Mouse (Mus musculus) hindbrain, embryonic 16.5 days (tissue): Measurements from ENCODE around the gene Plpp1. TPM values are rescaled to one million over a fixed set of nuclear protein-coding genes. Genes with fewer than 3 reads are reported as not detected.
A peak's percentile ranks its signal among the peaks of the same experiment; 100 is the strongest.

ENCODE experiments used
- ATAC-seq: fragments of 200-750 bp; cut with Nextera tagmentation; 2 replicates; pipeline ENCODE4 v1.8.0; 2017; ENCODE audit warnings: moderate TSS enrichment, moderate library complexity
- H3K27ac ChIP-seq: fragments of 300-500 bp; sonication (generic); 2 replicates; pipeline ENCODE4 v1.5.1; 2014; ENCODE audit warnings: low read depth, mild to moderate bottlenecking, control low read depth, low read length, moderate library complexity
- H3K27me3 ChIP-seq: fragments of 300-500 bp; sonication (generic); replicated peaks from 2 replicates; pipeline ENCODE4 v1.6.1; 2014; ENCODE audit warnings: low read length; ENCODE audit not compliant: control insufficient read depth, insufficient read depth
- H3K36me3 ChIP-seq: fragments of 300-500 bp; sonication (generic); 2 replicates; pipeline ENCODE4 v1.6.1; 2014; ENCODE audit warnings: mild to moderate bottlenecking, low read length, moderate library complexity, mixed read lengths; ENCODE audit not compliant: control insufficient read depth, insufficient read depth
- H3K4me1 ChIP-seq: fragments of 300-500 bp; sonication (generic); 2 replicates; pipeline ENCODE4 v1.6.1; 2014; ENCODE audit warnings: low read depth, low read length; ENCODE audit not compliant: control insufficient read depth, insufficient read depth
- H3K4me2 ChIP-seq: fragments of 300-500 bp; sonication (generic); 2 replicates; pipeline ENCODE4 v1.6.1; 2014; ENCODE audit warnings: mild to moderate bottlenecking, low read length, control low read depth, moderate library complexity
- H3K4me3 ChIP-seq: fragments of 300-500 bp; sonication (generic); 2 replicates; pipeline ENCODE4 v1.5.1; 2014; ENCODE audit warnings: mild to moderate bottlenecking, low read length, control low read depth, moderate library complexity
- H3K9ac ChIP-seq: fragments of 300-500 bp; sonication (generic); 2 replicates; pipeline ENCODE4 v1.6.1; 2014; ENCODE audit warnings: low read depth, mild to moderate bottlenecking, control low read depth, low read length, moderate library complexity
- H3K9me3 ChIP-seq: fragments of 300-500 bp; sonication (generic); 2 replicates; pipeline ENCODE4 v1.6.1; 2014; ENCODE audit warnings: mild to moderate bottlenecking, low read length, moderate library complexity; ENCODE audit not compliant: control insufficient read depth
- WGBS: fragments of 180-500 bp; shearing (Covaris S2); extraction: QIAGEN DNeasy Blood & Tissue Kit; methylation state at CpG from one replicate; pipeline ENCODE4 v1.1.7; 2014; 5-methylcytosine and 5-hydroxymethylcytosine counted together
- polyA plus RNA-seq: library from polyadenylated mRNA; unstranded; fragments of >200 nt; fragmentation: Nextera tagmentation; extraction: Ambion mirVana; gene quantifications from 2 replicates; pipeline ENCODE4 v1.2.1, GENCODE M21; 2015

Gene Plpp1
- polyA plus RNA-seq: 78.8 and 85.8 TPM in 2 replicates

- peak; percentile 97 for ATAC-seq
- WGBS: under 1% methylated on average over 55 of the region's 83 CpGs
- Histone ChIP-seq H3K9me3 (no peaks in the 10 kb centered on the region), H3K27me3 (no peaks in the 10 kb centered on the region), H3K36me3 (peaks cover 3% of the 10 kb centered on the region; the same call in 1 of the 2 replicates), H3K4me1 (peaks cover 7% of the 10 kb centered on the region), H3K4me2 (peak within 1 kb of the TSS; percentile 59), H3K27ac (peak within 1 kb of the TSS; percentile 96), H3K4me3 (peak within 1 kb of the TSS; percentile 77), H3K9ac (peak within 1 kb of the TSS; percentile 93)
Observed at GRCm38 (mm10) chr13:112800597-112801380, at the start of gene Plpp1. TSS of gene Plpp1 (plus strand) at chr13:112800792.

GRCm38 (mm10) chr13:112751454-112752308 lies 48.9 kb upstream of the Plpp1 start:
- ATAC-seq: peak; percentile 74
- peak overlapping the region; percentile 35 for H3K4me2 ChIP-seq

GRCm38 (mm10) chr13:112752309-112752975 lies 48.1 kb upstream of the Plpp1 start:
- ATAC-seq: no peak
- no peak overlapping the region for H3K27ac ChIP-seq
- no peak overlapping the region for H3K4me2 ChIP-seq
- no peak overlapping the region for H3K9ac ChIP-seq
- no peaks in the 10 kb centered on the region for H3K9me3 ChIP-seq
- no peaks in the 10 kb centered on the region for H3K36me3 ChIP-seq
- WGBS: 80% methylated on average over 11 of the region's 11 CpGs
- H3K4me1 ChIP-seq: peaks cover 12% of the 10 kb centered on the region
- no peak overlapping the region for H3K4me3 ChIP-seq
- no peaks in the 10 kb centered on the region for H3K27me3 ChIP-seq

More at GRCm38 (mm10) chr13:112751454-112752308, 48.9 kb upstream of the Plpp1 start:
- WGBS: 30% methylated on average over 18 of the region's 18 CpGs
- Histone ChIP-seq H3K9ac (no peak overlapping the region), H3K36me3 (no peaks in the 10 kb centered on the region), H3K27me3 (no peaks in the 10 kb centered on the region), H3K9me3 (no peaks in the 10 kb centered on the region), H3K27ac (peak overlapping the region; percentile 45), H3K4me3 (peak overlapping the region; percentile 9; the same call in 1 of the 2 replicates), H3K4me1 (peaks cover 12% of the 10 kb centered on the region)

GRCm38 (mm10) chr13:112753522-112753921 lies 47.1 kb upstream of the Plpp1 start:
- H3K9ac ChIP-seq: no peak overlapping the region
- ATAC-seq: no peak

GRCm38 (mm10) chr13:112754871-112755270 lies 45.7 kb upstream of the Plpp1 start:
- H3K27me3 ChIP-seq: no peaks in the 10 kb centered on the region
- H3K4me1 ChIP-seq: peaks cover 12% of the 10 kb centered on the region
- H3K9me3 ChIP-seq: no peaks in the 10 kb centered on the region
- H3K4me2 ChIP-seq: no peak overlapping the region
- no peak overlapping the region for H3K4me3 ChIP-seq
- H3K9ac ChIP-seq: no peak overlapping the region
- H3K36me3 ChIP-seq: no peaks in the 10 kb centered on the region
- H3K27ac ChIP-seq: no peak overlapping the region
- no peak for ATAC-seq
- WGBS: 49% methylated on average over 4 of the region's 4 CpGs

More at GRCm38 (mm10) chr13:112753522-112753921, 47.1 kb upstream of the Plpp1 start:
- WGBS: 84% methylated on average over 9 of the region's 9 CpGs
- no peak overlapping the region for H3K4me2 ChIP-seq
- H3K4me3 ChIP-seq: no peak overlapping the region
- no peaks in the 10 kb centered on the region for H3K9me3 ChIP-seq
- H3K27me3 ChIP-seq: no peaks in the 10 kb centered on the region
- H3K4me1 ChIP-seq: peaks cover 12% of the 10 kb centered on the region
- no peaks in the 10 kb centered on the region for H3K36me3 ChIP-seq
- no peak overlapping the region for H3K27ac ChIP-seq

- H3K9ac ChIP-seq: no peak overlapping the region
- peak overlapping the region; percentile 51; the same call in 1 of the 2 replicates for H3K27ac ChIP-seq
- peak; percentile 65 for ATAC-seq
Observed at GRCm38 (mm10) chr13:112755507-112756010, 45.0 kb upstream of the Plpp1 start.

GRCm38 (mm10) chr13:112757395-112757794 lies 43.2 kb upstream of the Plpp1 start:
- H3K9ac ChIP-seq: no peak overlapping the region
- H3K4me1 ChIP-seq: peaks cover 6% of the 10 kb centered on the region; the same call in 1 of the 2 replicates
- no peak overlapping the region for H3K4me3 ChIP-seq
- H3K4me2 ChIP-seq: no peak overlapping the region
- H3K27me3 ChIP-seq: no peaks in the 10 kb centered on the region
- no peaks in the 10 kb centered on the region for H3K9me3 ChIP-seq
- 88% methylated on average over 9 of the region's 9 CpGs for WGBS
- no peak for ATAC-seq
- no peak overlapping the region for H3K27ac ChIP-seq
- no peaks in the 10 kb centered on the region for H3K36me3 ChIP-seq

More at GRCm38 (mm10) chr13:112755507-112756010, 45.0 kb upstream of the Plpp1 start:
- 42% methylated on average over 11 of the region's 11 CpGs for WGBS
- Histone ChIP-seq H3K9me3 (no peaks in the 10 kb centered on the region), H3K36me3 (no peaks in the 10 kb centered on the region), H3K4me2 (peak overlapping the region; percentile 24), H3K4me1 (peaks cover 12% of the 10 kb centered on the region), H3K27me3 (no peaks in the 10 kb centered on the region), H3K4me3 (no peak overlapping the region)

GRCm38 (mm10) chr13:112758546-112759090 lies 42.0 kb upstream of the Plpp1 start:
- H3K4me2 ChIP-seq: no peak overlapping the region
- no peaks in the 10 kb centered on the region for H3K36me3 ChIP-seq
- no peak for ATAC-seq
- 87% methylated on average over 6 of the region's 6 CpGs for WGBS
- no peak overlapping the region for H3K27ac ChIP-seq
- no peaks in the 10 kb centered on the region for H3K27me3 ChIP-seq
- no peak overlapping the region for H3K9ac ChIP-seq
- H3K4me3 ChIP-seq: no peak overlapping the region
- H3K4me1 ChIP-seq: peaks cover 6% of the 10 kb centered on the region; the same call in 1 of the 2 replicates
- no peaks in the 10 kb centered on the region for H3K9me3 ChIP-seq
